Mouse (Mus musculus) lung, postnatal 0 days (tissue): ENCODE measurements at regions not wholly inside any gene's neighbourhood (a gene's known extent, or its start where the extent isn't known, plus 50 kb on each side); places are given as distances from the start of the nearest gene placed in this dataset.

Experiments used
- CTCF ChIP-seq: IDR thresholded peaks from 2 replicates; pipeline ENCODE4 v1.5.1; 2016; ENCODE audit warnings: antibody characterized with exemption, mild to moderate bottlenecking
- EP300 ChIP-seq: IDR thresholded peaks from 2 replicates; pipeline ENCODE4 v1.6.1; 2016; ENCODE audit warnings: antibody characterized with exemption, mild to moderate bottlenecking, control low read depth

DNA sequence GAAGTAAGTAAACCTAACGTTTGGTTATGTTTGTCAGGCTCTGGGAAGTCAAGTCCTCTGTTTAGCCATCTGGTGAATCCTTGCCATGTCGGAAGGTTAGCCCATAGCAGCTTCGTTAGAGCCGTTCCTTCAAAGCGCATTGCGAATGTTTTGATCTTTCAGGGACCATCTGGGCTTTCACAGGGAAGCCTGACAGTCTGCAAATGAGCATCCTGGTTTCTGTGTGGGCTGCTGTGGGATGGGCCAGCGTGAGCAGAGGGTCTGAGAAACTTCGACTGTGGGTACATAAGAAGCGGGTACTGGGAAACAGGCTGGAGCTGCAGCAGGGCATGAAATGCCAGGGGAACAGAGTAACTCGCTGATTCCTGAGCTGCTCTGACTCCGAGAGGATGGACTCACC, 274.7 kb upstream of the Nr2f2 start:
- no peak for TF ChIP-seq CTCF
- TF ChIP-seq EP300: no peak
